Mouse (Mus musculus) liver, adult 2 months (tissue): ENCODE measurements at regions not wholly inside any gene's neighbourhood (a gene's known extent, or its start where the extent isn't known, plus 50 kb on each side); places are given as distances from the start of the nearest gene placed in this dataset.

ENCODE experiments used
- DNase-seq: peaks from one replicate; pipeline ENCODE4 v3.0.0-alpha.2; 2011; ENCODE audit warnings: low read depth, low spot score; ENCODE audit errors: extremely low read depth
- H3K27ac ChIP-seq: fragments of 200-500 bp; replicated peaks from 2 replicates; pipeline ENCODE4 v1.5.1; 2012; ENCODE audit warnings: low read depth, mild to moderate bottlenecking, control low read depth, inconsistent platforms, low read length; ENCODE audit not compliant: insufficient read depth
- H3K27me3 ChIP-seq: fragments of 200-500 bp; 2 replicates; pipeline ENCODE4 v1.6.1; 2012; ENCODE audit warnings: mild to moderate bottlenecking, moderate library complexity, low read length, inconsistent platforms; ENCODE audit not compliant: control insufficient read depth, insufficient read depth
- H3K36me3 ChIP-seq: fragments of 200-500 bp; 2 replicates; pipeline ENCODE4 v1.6.1; 2012; ENCODE audit warnings: low read length, inconsistent platforms; ENCODE audit not compliant: control insufficient read depth, insufficient read depth
- H3K4me1 ChIP-seq: fragments of 200-500 bp; 2 replicates; pipeline ENCODE4 v1.6.1; 2011; ENCODE audit warnings: low read length; ENCODE audit not compliant: control insufficient read depth, insufficient read depth
- H3K4me3 ChIP-seq: fragments of 200-500 bp; 2 replicates; pipeline ENCODE4 v1.5.1; 2011; ENCODE audit warnings: low read depth, mild to moderate bottlenecking, control low read depth, low read length, moderate library complexity; ENCODE audit not compliant: insufficient read depth
- H3K79me2 ChIP-seq: fragments of 200-500 bp; 2 replicates; pipeline ENCODE4 v1.6.1; 2012; ENCODE audit warnings: inconsistent platforms, mild to moderate bottlenecking, low read length, moderate library complexity; ENCODE audit not compliant: control insufficient read depth, insufficient read depth
- H3K9ac ChIP-seq: fragments of 200-500 bp; 2 replicates; pipeline ENCODE4 v1.6.1; 2012; ENCODE audit warnings: low read depth, mild to moderate bottlenecking, control low read depth, inconsistent platforms, low read length
- CTCF ChIP-seq: fragments of 200-500 bp; IDR thresholded peaks from 2 replicates; pipeline ENCODE4 v1.5.1; 2011; ENCODE audit warnings: low read depth, low read length, control low read depth
- POLR2A ChIP-seq: fragments of 200-500 bp; IDR thresholded peaks from 2 replicates; pipeline ENCODE4 v1.6.1; 2011; ENCODE audit warnings: low read length, control low read depth; ENCODE audit not compliant: insufficient read depth; ENCODE audit errors: extremely low read depth
- WGBS: fragments of 180-500 bp; shearing (Covaris S2); methylation state at CpG from one replicate; pipeline ENCODE4 v1.1.7; 2018; 5-methylcytosine and 5-hydroxymethylcytosine counted together

DNA sequence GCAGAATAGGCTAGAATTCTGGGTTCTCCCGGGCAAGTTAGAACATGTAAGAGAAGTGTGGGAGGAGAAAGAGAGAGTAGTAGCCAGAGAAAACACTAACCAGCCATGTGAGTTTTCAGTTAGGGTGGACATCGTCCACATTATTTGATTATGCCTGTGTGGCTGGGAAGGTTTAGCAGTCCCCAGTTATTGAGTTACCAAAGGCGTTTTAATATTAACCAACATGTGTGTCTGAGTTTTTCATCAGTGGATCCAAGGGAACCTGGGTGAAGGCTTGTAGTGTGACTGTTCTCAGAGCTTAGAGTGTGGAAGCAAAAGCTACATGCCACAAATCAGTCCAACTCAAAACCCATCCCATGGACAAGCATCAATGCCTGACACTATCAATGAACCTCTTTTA, 594.0 kb upstream of the Cdh20 start:
- peak; percentile 11 for DNase-seq
- 64% methylated on average over 3 of the region's 3 CpGs for WGBS
- no peak overlapping the region for H3K9ac ChIP-seq

More for the DNA sequence above, 594.0 kb upstream of the Cdh20 start:
- H3K4me3 ChIP-seq = no peak overlapping the region
- no peak for TF ChIP-seq CTCF
- TF ChIP-seq POLR2A = no peak
- H3K4me1 ChIP-seq = no peaks in the 10 kb centered on the region
- no peaks in the 10 kb centered on the region for H3K27me3 ChIP-seq
- H3K79me2 ChIP-seq = no peaks in the 10 kb centered on the region
- H3K36me3 ChIP-seq = no peaks in the 10 kb centered on the region
- H3K27ac ChIP-seq = no peak overlapping the region
